Mouse (Mus musculus) G1E (cell line): Measurements from ENCODE around the gene Ndufa3.

ENCODE experiments used
- CTCF ChIP-seq: IDR thresholded peaks from 2 replicates; pipeline ENCODE4 v1.5.1; 2012; ENCODE audit warnings: low read depth, low read length, inconsistent platforms, mixed read lengths
- GATA1 ChIP-seq: IDR thresholded peaks from 2 replicates; pipeline ENCODE4 v1.6.1; 2012; ENCODE audit warnings: borderline replicate concordance, low read length, inconsistent platforms, mixed read lengths
- GATA2 ChIP-seq: IDR thresholded peaks from 2 replicates; pipeline ENCODE4 v1.6.1; 2012; ENCODE audit warnings: low read depth, low read length, inconsistent platforms, borderline replicate concordance
- POLR2AphosphoS5 ChIP-seq: IDR thresholded peaks from 2 replicates; pipeline ENCODE4 v1.6.1; 2012; ENCODE audit warnings: low read depth, low read length, inconsistent platforms; ENCODE audit not compliant: insufficient replicate concordance
- TAL1 ChIP-seq: conservative IDR thresholded peaks from 2 replicates; pipeline ENCODE4 v1.6.1; 2012; ENCODE audit warnings: low read depth, low read length, inconsistent platforms, mixed read lengths

GRCm38 (mm10) chr7:3595146-3595545 is 22.0 kb upstream of the Ndufa3 start:
- TF ChIP-seq CTCF (no peak), GATA1 (no peak), POLR2AphosphoS5 (no peak), TAL1 (no peak), GATA2 (no peak)
